Mouse (Mus musculus) midbrain, embryonic 12.5 days (tissue): ENCODE data around the gene Slc39a11. TPM values are rescaled to one million over a fixed set of nuclear protein-coding genes. Genes with fewer than 3 reads are reported as not detected.

ENCODE experiments used
- ATAC-seq: fragments of 200-750 bp; cut with Nextera tagmentation; 2 replicates; pipeline ENCODE4 v1.8.0; 2017; ENCODE audit warnings: low read depth, moderate TSS enrichment, moderate library complexity; ENCODE audit not compliant: low FRiP score
- H3K27ac ChIP-seq: fragments of 300-500 bp; sonication (generic); replicated peaks from 2 replicates; pipeline ENCODE4 v1.5.1; 2016; ENCODE audit warnings: mild to moderate bottlenecking
- H3K27me3 ChIP-seq: fragments of 300-500 bp; sonication (generic); 2 replicates; pipeline ENCODE4 v1.6.1; 2016; ENCODE audit warnings: mild to moderate bottlenecking
- H3K36me3 ChIP-seq: fragments of 300-500 bp; sonication (generic); 2 replicates; pipeline ENCODE4 v1.6.1; 2016
- H3K4me1 ChIP-seq: fragments of 300-500 bp; sonication (generic); 2 replicates; pipeline ENCODE4 v1.6.1; 2016
- H3K4me2 ChIP-seq: fragments of 300-500 bp; sonication (generic); replicated peaks from 2 replicates; pipeline ENCODE4 v1.6.1; 2016; ENCODE audit warnings: mild to moderate bottlenecking, moderate library complexity
- H3K4me3 ChIP-seq: fragments of 300-500 bp; sonication (generic); 2 replicates; pipeline ENCODE4 v1.5.1; 2016; ENCODE audit warnings: mild to moderate bottlenecking
- H3K9ac ChIP-seq: fragments of 300-500 bp; sonication (generic); replicated peaks from 2 replicates; pipeline ENCODE4 v1.6.1; 2016; ENCODE audit warnings: mild to moderate bottlenecking, moderate library complexity
- H3K9me3 ChIP-seq: fragments of 300-500 bp; sonication (generic); 2 replicates; pipeline ENCODE4 v1.6.1; 2016; ENCODE audit warnings: mild to moderate bottlenecking
- WGBS: fragments of 180-500 bp; shearing (Covaris S2); methylation state at CpG from one replicate; pipeline ENCODE4 v1.1.7; 2016; 5-methylcytosine and 5-hydroxymethylcytosine counted together
- polyA plus RNA-seq: library from polyadenylated mRNA; unstranded; fragments of >200 nt; fragmentation: Nextera tagmentation; extraction: Ambion mirVana; gene quantifications from 2 replicates; pipeline ENCODE4 v1.2.1, GENCODE M21; 2016

The Slc39a11 gene
- polyA plus RNA-seq, 1 experiment from 2014 or later: 26.1 TPM

DNA sequence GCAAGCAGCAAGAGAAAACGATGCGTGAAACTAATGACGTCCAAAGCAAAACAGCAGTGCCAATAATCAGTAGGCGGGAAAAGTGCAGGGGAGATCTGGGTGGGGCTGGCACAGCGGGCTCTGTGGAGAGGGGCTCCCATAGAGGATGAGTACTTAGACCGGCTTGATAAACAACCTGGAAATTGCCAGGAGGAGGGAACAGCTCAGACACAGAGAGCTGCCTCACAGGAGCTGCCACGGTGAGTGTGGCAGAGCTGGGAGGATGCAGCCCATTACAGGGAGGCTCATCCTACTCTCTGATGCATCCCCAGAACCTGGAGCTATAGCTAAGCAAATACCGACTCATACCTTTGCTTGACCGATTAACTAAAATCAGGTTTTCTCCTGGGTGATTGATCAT lies 224.0 kb downstream of the Slc39a11 start:
- peaks cover 39% of the 10 kb centered on the region for H3K27me3 ChIP-seq
- no peak overlapping the region for H3K4me2 ChIP-seq
- H3K4me1 ChIP-seq: peaks cover 14% of the 10 kb centered on the region
- no peaks in the 10 kb centered on the region for H3K36me3 ChIP-seq
- H3K4me3 ChIP-seq: no peak overlapping the region
- H3K9ac ChIP-seq: no peak overlapping the region
- no peaks in the 10 kb centered on the region for H3K9me3 ChIP-seq
- ATAC-seq: no peak
- no peak overlapping the region for H3K27ac ChIP-seq
- WGBS: 78% methylated on average over 9 of the region's 9 CpGs

DNA sequence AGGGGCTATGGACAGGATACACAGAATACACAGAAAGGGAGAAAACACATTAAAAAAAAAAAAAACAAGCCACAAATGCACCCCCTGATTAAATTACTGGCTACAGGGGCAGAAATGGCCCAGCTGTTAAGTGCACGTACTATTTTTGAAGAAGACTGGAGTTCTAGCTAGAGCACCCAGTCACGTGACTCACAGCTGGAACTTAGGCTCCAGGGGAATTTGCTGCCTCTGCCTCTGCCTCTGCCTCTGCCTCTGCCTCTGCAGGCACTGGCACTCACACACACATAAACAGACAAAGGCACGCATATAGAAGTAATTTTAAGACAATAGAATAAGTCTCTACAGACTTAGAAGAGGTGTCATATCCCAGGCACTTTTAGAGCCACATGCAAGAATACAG lies 224.4 kb downstream of the Slc39a11 start:
- 85% methylated on average over 3 of the region's 3 CpGs for WGBS
- no peak overlapping the region for H3K4me2 ChIP-seq
- H3K4me1 ChIP-seq: peaks cover 14% of the 10 kb centered on the region
- ATAC-seq: no peak
- H3K9me3 ChIP-seq: no peaks in the 10 kb centered on the region
- H3K27ac ChIP-seq: no peak overlapping the region
- H3K4me3 ChIP-seq: no peak overlapping the region
- H3K9ac ChIP-seq: no peak overlapping the region
- peaks cover 39% of the 10 kb centered on the region for H3K27me3 ChIP-seq
- H3K36me3 ChIP-seq: no peaks in the 10 kb centered on the region

DNA sequence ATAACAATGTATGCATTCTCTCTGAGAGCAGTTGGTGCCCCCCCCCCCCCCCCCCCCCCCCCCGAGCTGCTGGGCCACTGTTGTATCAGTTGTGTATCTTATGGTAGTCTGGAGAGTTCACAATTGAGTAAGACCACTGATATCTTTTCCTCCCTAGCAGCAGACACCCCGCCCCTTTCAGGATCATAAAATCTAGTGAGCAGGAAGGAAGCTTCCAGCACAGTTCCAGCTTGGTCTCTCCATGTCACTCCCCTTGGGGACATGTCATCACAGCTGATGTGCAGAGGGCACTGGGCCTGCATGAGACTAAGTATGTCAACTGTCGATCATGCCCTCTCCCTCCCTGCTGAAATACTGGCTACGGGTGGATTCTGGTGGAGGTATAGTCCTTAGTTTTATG lies 225.1 kb downstream of the Slc39a11 start:
- Histone ChIP-seq H3K36me3 (no peaks in the 10 kb centered on the region), H3K9me3 (no peaks in the 10 kb centered on the region), H3K4me3 (no peak overlapping the region), H3K27me3 (peaks cover 35% of the 10 kb centered on the region), H3K4me1 (peaks cover 14% of the 10 kb centered on the region), H3K27ac (no peak overlapping the region), H3K4me2 (no peak overlapping the region), H3K9ac (no peak overlapping the region)
- no peak for ATAC-seq
- 90% methylated on average over 3 of the region's 4 CpGs for WGBS

DNA sequence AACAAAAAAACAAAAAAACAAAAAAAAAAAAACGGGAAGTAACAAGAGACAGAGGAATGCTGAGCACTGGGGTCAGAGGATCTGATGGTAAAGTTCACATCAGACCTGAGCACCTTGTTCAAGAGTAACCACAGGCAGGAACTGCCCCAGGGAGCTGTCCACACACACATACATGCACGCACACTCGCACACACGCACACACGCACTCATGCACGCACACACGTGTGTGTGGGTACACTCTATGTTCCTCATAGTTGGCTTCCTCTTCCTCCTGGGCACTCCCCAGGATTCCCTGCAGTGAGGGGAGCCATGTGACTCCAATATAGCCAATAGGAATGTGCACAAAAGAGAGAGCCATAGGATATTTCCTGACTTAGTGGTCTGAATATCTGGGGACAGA lies 227.3 kb downstream of the Slc39a11 start:
- Histone ChIP-seq H3K9ac (no peak overlapping the region), H3K27me3 (peaks cover 28% of the 10 kb centered on the region), H3K36me3 (no peaks in the 10 kb centered on the region), H3K4me3 (no peak overlapping the region), H3K27ac (no peak overlapping the region), H3K4me2 (no peak overlapping the region), H3K4me1 (peaks cover 14% of the 10 kb centered on the region), H3K9me3 (no peaks in the 10 kb centered on the region)
- WGBS: 93% methylated on average over 7 of the region's 7 CpGs
- no peak for ATAC-seq

DNA sequence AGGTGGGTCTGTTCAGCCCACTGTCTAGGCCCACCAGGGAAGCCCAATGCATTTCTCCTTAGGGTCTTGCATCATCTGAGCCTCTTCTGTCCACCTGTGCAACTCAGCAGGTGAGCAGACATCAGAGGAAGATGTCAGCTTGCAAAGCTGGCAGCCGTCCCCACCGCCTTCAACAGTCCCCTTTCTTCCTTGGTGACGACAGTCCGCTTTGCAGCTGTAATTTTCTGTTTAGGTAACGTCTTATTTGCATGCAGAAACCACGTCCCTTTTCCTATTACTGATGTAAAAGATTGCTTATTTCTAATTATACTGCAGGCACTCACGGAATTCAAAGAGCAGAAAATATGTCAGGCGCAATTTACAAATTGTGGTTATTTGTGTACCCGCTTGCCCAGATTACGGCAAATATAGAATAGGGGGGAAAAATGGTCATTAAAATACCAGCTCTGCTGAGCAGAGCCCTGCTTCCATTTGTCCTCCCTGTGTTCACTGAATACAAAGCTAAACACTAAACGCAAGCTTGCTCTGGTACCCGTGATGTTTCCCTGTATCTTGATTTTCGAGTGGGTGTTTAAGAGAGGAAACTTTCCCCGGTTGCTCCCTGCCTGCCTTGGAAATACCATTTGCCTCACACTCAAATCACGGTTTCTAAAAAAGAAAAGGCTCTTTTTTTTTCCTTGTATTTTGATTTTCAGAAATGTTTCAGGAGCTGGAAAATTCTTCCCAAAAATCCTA lies 230.8 kb downstream of the Slc39a11 start:
- Histone ChIP-seq H3K36me3 (no peaks in the 10 kb centered on the region), H3K27me3 (peaks cover 10% of the 10 kb centered on the region), H3K9ac (no peak overlapping the region), H3K4me2 (no peak overlapping the region), H3K4me3 (no peak overlapping the region), H3K27ac (no peak overlapping the region), H3K4me1 (peaks cover 9% of the 10 kb centered on the region; the same call in 1 of the 2 replicates), H3K9me3 (no peaks in the 10 kb centered on the region)
- ATAC-seq: no peak
- WGBS: 82% methylated on average over 15 of the region's 15 CpGs

DNA sequence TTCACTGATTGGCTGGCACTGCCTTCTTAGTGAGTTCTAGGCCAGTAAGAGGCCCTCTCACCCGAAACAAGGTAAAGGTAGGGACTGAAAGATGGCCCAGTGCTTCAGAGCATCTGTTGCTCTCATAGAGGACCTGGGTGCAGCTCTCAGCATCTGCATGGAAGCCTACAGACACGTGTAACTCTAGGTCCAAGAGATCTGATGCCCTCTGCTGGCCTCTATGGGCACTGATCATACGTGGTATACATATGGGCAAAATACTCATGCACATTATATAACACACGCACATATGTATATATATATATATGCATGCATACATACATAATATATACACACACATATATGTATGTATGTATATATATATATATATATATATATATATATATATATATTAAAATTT lies 231.9 kb downstream of the Slc39a11 start:
- Histone ChIP-seq H3K4me1 (peaks cover 9% of the 10 kb centered on the region; the same call in 1 of the 2 replicates), H3K27ac (no peak overlapping the region), H3K9me3 (no peaks in the 10 kb centered on the region), H3K4me3 (no peak overlapping the region), H3K27me3 (peaks cover 7% of the 10 kb centered on the region; the same call in 1 of the 2 replicates), H3K9ac (no peak overlapping the region), H3K4me2 (no peak overlapping the region), H3K36me3 (no peaks in the 10 kb centered on the region)
- WGBS: 83% methylated on average over 4 of the region's 4 CpGs
- no peak for ATAC-seq

DNA sequence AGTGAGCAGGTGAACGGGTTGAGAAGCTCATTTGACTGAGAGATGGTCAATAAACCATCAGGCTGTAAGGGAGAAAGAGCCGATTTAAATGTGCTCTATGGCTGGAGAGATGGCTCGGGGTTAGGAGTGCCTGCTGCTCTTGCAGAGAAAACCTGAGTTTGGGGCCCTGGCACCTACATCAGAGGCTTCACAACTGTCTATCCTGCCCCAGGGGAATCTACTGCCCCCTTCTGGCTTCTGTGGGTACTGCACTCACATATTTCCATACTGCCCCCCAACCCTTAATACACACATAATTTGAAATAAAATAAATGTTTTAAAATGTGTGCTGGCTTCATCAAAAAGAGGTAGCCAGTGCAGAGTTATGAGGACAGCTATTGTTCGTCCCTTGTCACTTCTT lies 237.3 kb downstream of the Slc39a11 start:
- Histone ChIP-seq H3K9ac (no peak overlapping the region), H3K4me1 (no peaks in the 10 kb centered on the region), H3K36me3 (no peaks in the 10 kb centered on the region), H3K27ac (no peak overlapping the region), H3K4me3 (no peak overlapping the region), H3K9me3 (no peaks in the 10 kb centered on the region), H3K4me2 (no peak overlapping the region), H3K27me3 (0 out of 2 replicates have a peak, but pooled peaks cover 3% of the 10 kb centered on the region)
- 90% methylated on average over 4 of the region's 4 CpGs for WGBS
- ATAC-seq: no peak

DNA sequence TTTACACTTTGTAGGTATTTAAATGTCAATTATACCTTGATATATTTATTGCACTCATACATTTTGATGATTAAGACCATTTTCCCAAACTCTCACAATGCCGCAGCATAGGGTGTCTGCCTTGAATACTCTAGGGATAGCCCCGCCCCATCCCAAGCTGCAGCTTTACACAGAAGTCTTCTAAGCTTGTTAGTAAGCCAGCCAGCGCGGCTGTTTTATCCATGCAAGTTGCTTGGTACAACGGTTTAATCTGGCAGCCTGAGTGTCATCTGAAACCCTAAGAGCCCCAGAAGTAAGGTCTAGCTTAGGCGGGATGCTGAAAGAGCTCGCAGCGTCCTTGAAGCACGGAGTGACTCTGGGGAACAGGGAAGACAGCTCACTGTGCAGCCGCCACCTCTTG lies 238.1 kb downstream of the Slc39a11 start:
- Histone ChIP-seq H3K27ac (no peak overlapping the region), H3K27me3 (0 out of 2 replicates have a peak, but pooled peaks cover 3% of the 10 kb centered on the region), H3K9me3 (no peaks in the 10 kb centered on the region), H3K4me3 (no peak overlapping the region), H3K9ac (no peak overlapping the region), H3K4me2 (no peak overlapping the region), H3K36me3 (no peaks in the 10 kb centered on the region), H3K4me1 (no peaks in the 10 kb centered on the region)
- 57% methylated on average over 10 of the region's 10 CpGs for WGBS
- no peak for ATAC-seq

DNA sequence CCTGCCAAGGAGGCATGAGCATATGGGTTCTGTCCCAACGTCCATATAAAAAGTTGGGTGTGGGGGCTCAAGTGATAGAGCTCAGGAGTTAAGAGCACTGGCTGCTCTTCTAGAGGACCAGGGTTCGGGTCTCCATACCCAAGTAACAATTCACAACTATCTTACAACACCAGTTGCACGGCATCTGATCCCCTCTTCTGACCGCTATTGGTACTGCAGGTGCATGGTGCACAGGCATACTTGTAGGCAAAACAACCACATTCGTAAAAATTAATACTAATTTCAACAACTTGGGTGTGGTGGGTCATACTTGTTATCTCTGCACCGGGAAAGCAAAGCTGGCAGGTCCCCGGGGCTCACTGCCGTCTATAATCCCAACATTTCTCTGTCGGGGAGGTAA lies 240.8 kb downstream of the Slc39a11 start:
- H3K36me3 ChIP-seq: no peaks in the 10 kb centered on the region
- no peak for ATAC-seq
- no peak overlapping the region for H3K27ac ChIP-seq
- 89% methylated on average over 9 of the region's 9 CpGs for WGBS
- H3K9ac ChIP-seq: no peak overlapping the region
- H3K4me1 ChIP-seq: 0 out of 2 replicates have a peak, but pooled peaks cover 3% of the 10 kb centered on the region
- H3K4me2 ChIP-seq: no peak overlapping the region
- H3K9me3 ChIP-seq: no peaks in the 10 kb centered on the region
- H3K4me3 ChIP-seq: no peak overlapping the region
- 0 out of 2 replicates have a peak, but pooled peaks cover 3% of the 10 kb centered on the region for H3K27me3 ChIP-seq

DNA sequence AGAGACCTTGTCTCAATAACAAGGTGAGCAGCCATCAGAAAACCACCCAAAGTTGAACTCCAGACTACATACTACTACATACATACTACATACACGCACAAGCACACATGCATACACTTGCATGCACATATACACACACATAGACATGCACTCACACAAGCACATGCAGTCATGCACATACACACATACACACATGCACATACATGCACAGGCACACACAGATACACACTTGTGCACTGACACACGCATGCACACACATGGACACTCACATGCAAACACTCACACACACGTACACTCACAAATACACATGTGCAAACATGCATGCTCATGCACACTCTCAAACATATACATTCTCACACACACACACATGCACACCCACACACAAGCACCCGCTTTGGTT lies 242.4 kb downstream of the Slc39a11 start:
- H3K4me2 ChIP-seq: no peak overlapping the region
- no peak for ATAC-seq
- H3K36me3 ChIP-seq: no peaks in the 10 kb centered on the region
- H3K4me3 ChIP-seq: no peak overlapping the region
- WGBS: 98% methylated on average over 4 of the region's 4 CpGs
- no peak overlapping the region for H3K9ac ChIP-seq
- H3K27ac ChIP-seq: no peak overlapping the region
- 0 out of 2 replicates have a peak, but pooled peaks cover 3% of the 10 kb centered on the region for H3K27me3 ChIP-seq
- H3K9me3 ChIP-seq: no peaks in the 10 kb centered on the region
- H3K4me1 ChIP-seq: 0 out of 2 replicates have a peak, but pooled peaks cover 6% of the 10 kb centered on the region

DNA sequence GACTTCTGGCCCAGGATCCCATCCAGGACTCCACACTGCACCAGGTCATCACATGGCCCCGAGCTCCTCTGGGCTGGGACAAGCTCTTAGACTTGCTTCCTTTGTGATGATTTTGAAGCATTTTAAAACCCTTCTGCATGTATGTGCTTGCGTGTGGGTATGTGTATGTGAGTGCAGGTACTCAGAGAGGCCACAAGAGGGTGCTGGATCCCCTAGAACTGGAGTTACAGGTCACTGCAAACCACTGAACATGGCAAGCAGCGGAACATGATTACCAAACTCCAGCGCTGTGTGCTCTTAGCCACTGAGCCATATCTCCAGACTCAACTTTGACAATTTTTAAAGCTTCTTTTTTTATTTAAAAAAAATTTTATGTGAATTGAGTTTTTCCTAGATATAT lies 249.0 kb downstream of the Slc39a11 start:
- Histone ChIP-seq H3K4me3 (no peak overlapping the region), H3K4me1 (peaks cover 10% of the 10 kb centered on the region; the same call in 1 of the 2 replicates), H3K9me3 (peaks cover 11% of the 10 kb centered on the region; the same call in 1 of the 2 replicates), H3K4me2 (no peak overlapping the region), H3K27ac (no peak overlapping the region), H3K9ac (no peak overlapping the region), H3K36me3 (no peaks in the 10 kb centered on the region), H3K27me3 (no peaks in the 10 kb centered on the region)
- ATAC-seq: no peak
- WGBS: 88% methylated on average over 4 of the region's 4 CpGs

DNA sequence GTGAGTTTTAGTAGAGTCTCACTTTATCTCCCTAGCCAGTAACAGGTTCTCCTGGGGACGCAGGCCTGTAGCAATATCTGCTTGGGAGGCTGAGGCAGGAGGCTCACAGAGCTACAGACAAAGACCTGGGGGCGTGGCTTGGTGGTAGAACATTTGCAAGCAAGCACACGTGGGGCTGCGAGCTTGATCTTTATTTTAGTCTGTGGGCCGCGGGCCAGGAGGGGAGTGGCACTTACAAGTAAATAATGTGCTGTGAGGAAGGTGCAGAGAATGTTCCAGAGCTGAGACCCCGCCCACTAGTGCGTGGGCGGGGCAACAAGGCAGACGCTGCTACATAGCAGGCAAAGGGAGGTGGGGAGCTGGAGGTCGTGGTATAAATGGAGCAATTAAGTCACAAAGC lies 250.3 kb downstream of the Slc39a11 start:
- no peak for ATAC-seq

More for the DNA sequence above, 250.3 kb downstream of the Slc39a11 start:
- Histone ChIP-seq H3K4me2 (no peak overlapping the region), H3K9me3 (peaks cover 11% of the 10 kb centered on the region; the same call in 1 of the 2 replicates), H3K4me3 (no peak overlapping the region), H3K9ac (no peak overlapping the region), H3K27ac (no peak overlapping the region), H3K27me3 (0 out of 2 replicates have a peak, but pooled peaks cover 5% of the 10 kb centered on the region), H3K4me1 (peaks cover 11% of the 10 kb centered on the region; the same call in 1 of the 2 replicates), H3K36me3 (no peaks in the 10 kb centered on the region)
- 90% methylated on average over 11 of the region's 11 CpGs for WGBS
